Mouse (Mus musculus): ENCODE results near the gene Rarb. TPM values are rescaled to one million over a fixed set of nuclear protein-coding genes. Genes with fewer than 3 reads are reported as not detected.

Rarb gene
- polyA plus RNA-seq, 1 experiment from 2014 or later, result 29.3 TPM

GRCm38 (mm10) chr14:16544995-16545394, 274.0 kb downstream of the Rarb start:
- no peak overlapping the region for H3K9ac ChIP-seq (ENCODE audit: low read depth, low read length)
- H3K4me3 ChIP-seq (ENCODE audit: low read depth, low read length), result no peak overlapping the region
- DNase-seq (ENCODE audit: low spot score) (no peak), ATAC-seq (ENCODE audit: low FRiP score) (no peak)
- H3K36me3 ChIP-seq (ENCODE audit: control insufficient read depth, insufficient read depth, low read length), result no peaks in the 10 kb centered on the region
- H3K9me3 ChIP-seq (ENCODE audit: control insufficient read depth, low read length), result no peaks in the 10 kb centered on the region
- no peak overlapping the region for H3K4me2 ChIP-seq (replicated peaks; ENCODE audit: low read depth, low read length)
- 65% methylated on average over 2 of the region's 2 CpGs for WGBS
- no peak overlapping the region for H3K27ac ChIP-seq (ENCODE audit: low read depth, low read length)
- no peaks in the 10 kb centered on the region for H3K4me1 ChIP-seq (replicated peaks; ENCODE audit: control insufficient read depth, insufficient read depth, low read length)
- no peaks in the 10 kb centered on the region for H3K27me3 ChIP-seq (ENCODE audit: control insufficient read depth, insufficient read depth, low read length)

DNA sequence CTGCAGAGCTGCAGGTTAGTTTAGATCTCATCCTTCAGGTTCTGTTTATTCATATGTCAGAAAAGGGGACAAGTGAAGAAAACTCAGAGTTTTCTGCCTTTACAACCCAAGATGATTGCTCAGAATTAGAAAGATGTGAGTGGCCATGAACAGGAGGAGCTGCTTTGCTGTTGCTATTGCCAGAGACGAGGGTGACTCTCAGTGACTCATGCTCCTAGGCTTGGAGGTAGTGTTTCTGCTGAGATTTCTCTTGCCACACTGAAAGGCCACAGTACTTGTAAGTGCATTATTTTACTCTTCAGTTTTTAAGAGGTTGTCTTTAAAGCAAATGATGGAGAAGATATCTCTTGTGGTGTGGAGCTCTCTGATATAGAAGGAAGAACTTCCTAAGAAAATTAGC, 277.3 kb downstream of the Rarb start:
- Histone ChIP-seq H3K27me3 (ENCODE audit: control insufficient read depth, insufficient read depth, low read length) (no peaks in the 10 kb centered on the region), H3K4me3 (ENCODE audit: low read depth, low read length) (no peak overlapping the region), H3K4me1 (replicated peaks; ENCODE audit: control insufficient read depth, insufficient read depth, low read length) (no peaks in the 10 kb centered on the region), H3K4me2 (replicated peaks; ENCODE audit: low read depth, low read length) (no peak overlapping the region), H3K27ac (ENCODE audit: low read depth, low read length) (no peak overlapping the region), H3K36me3 (ENCODE audit: control insufficient read depth, insufficient read depth, low read length) (no peaks in the 10 kb centered on the region), H3K9me3 (ENCODE audit: control insufficient read depth, low read length) (no peaks in the 10 kb centered on the region), H3K9ac (ENCODE audit: low read depth, low read length) (no peak overlapping the region)
- no peak for ATAC-seq (ENCODE audit: low FRiP score)
- 65% methylated on average over 1 of the region's 1 CpGs for WGBS
- DNase-seq (ENCODE audit: low spot score), result no peak

DNA sequence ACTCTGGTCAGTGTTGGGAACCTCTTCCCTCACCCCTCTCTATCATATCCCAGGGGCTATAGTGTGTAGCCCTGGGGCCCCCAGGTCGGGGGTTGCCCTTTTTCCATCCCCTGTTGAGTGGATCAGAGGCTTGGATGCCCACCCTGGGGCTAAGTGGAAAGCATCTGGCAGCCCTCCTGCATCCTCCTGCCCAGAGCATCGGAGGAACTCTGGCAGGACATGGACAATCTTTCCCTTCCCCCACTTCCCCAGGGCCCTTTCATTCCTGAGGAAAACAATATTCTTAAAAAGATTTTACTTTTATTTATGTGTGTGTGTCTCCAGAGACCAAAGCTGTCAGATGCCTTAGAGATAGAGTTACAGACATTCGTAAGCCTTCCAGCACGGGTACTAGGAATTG, 281.5 kb downstream of the Rarb start:
- Histone ChIP-seq H3K4me2 (replicated peaks; ENCODE audit: low read depth, low read length) (no peak overlapping the region), H3K27me3 (ENCODE audit: control insufficient read depth, insufficient read depth, low read length) (no peaks in the 10 kb centered on the region), H3K27ac (ENCODE audit: low read depth, low read length) (no peak overlapping the region), H3K9me3 (ENCODE audit: control insufficient read depth, low read length) (no peaks in the 10 kb centered on the region), H3K36me3 (ENCODE audit: control insufficient read depth, insufficient read depth, low read length) (no peaks in the 10 kb centered on the region), H3K4me1 (replicated peaks; ENCODE audit: control insufficient read depth, insufficient read depth, low read length) (no peaks in the 10 kb centered on the region), H3K4me3 (ENCODE audit: low read depth, low read length) (no peak overlapping the region), H3K9ac (ENCODE audit: low read depth, low read length) (no peak overlapping the region)
- 50% methylated on average over 4 of the region's 4 CpGs for WGBS
- DNase-seq (ENCODE audit: low spot score) (no peak), ATAC-seq (ENCODE audit: low FRiP score) (no peak)

DNA sequence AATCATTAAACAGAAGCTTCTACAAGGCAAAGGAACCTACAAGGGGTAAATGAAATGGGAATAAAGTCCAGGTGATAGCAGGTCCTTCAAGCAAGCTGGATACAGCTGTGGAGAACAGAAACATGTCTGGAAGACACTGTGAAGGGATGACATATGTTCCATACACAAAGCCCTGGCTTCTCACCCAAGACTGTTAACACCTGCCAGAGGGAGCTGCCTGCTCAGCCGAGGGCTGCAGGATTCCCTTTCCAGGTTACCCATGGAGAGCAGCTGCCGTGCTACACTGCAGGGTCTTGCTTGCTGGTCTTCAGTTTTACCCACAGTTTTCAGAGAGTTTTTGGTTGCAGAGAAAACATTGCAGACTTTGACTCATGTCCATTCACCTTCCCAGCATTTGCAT, 290.3 kb downstream of the Rarb start:
- Histone ChIP-seq H3K36me3 (ENCODE audit: control insufficient read depth, insufficient read depth, low read length) (no peaks in the 10 kb centered on the region), H3K9ac (ENCODE audit: low read depth, low read length) (no peak overlapping the region), H3K27me3 (ENCODE audit: control insufficient read depth, insufficient read depth, low read length) (no peaks in the 10 kb centered on the region), H3K27ac (ENCODE audit: low read depth, low read length) (no peak overlapping the region), H3K4me1 (replicated peaks; ENCODE audit: control insufficient read depth, insufficient read depth, low read length) (no peaks in the 10 kb centered on the region), H3K4me2 (replicated peaks; ENCODE audit: low read depth, low read length) (no peak overlapping the region), H3K4me3 (ENCODE audit: low read depth, low read length) (no peak overlapping the region), H3K9me3 (ENCODE audit: control insufficient read depth, low read length) (no peaks in the 10 kb centered on the region)
- no peak for ATAC-seq (ENCODE audit: low FRiP score)
- 72% methylated on average over 2 of the region's 2 CpGs for WGBS
- DNase-seq (ENCODE audit: low spot score), result no peak

- no peaks in the 10 kb centered on the region for H3K36me3 ChIP-seq (ENCODE audit: control insufficient read depth, insufficient read depth, low read length)
- ATAC-seq (ENCODE audit: low FRiP score) (no peak), DNase-seq (ENCODE audit: low spot score) (no peak)
- H3K27me3 ChIP-seq (ENCODE audit: control insufficient read depth, insufficient read depth, low read length), result no peaks in the 10 kb centered on the region
- WGBS, result 83% methylated on average over 3 of the region's 3 CpGs
- no peak overlapping the region for H3K27ac ChIP-seq (ENCODE audit: low read depth, low read length)
- no peaks in the 10 kb centered on the region for H3K9me3 ChIP-seq (ENCODE audit: control insufficient read depth, low read length)
- H3K9ac ChIP-seq (ENCODE audit: low read depth, low read length), result no peak overlapping the region
- H3K4me2 ChIP-seq (replicated peaks; ENCODE audit: low read depth, low read length), result no peak overlapping the region
- H3K4me1 ChIP-seq (replicated peaks; ENCODE audit: control insufficient read depth, insufficient read depth, low read length), result no peaks in the 10 kb centered on the region
- H3K4me3 ChIP-seq (ENCODE audit: low read depth, low read length), result no peak overlapping the region
Measured at GRCm38 (mm10) chr14:16526120-16526519, 292.8 kb downstream of the Rarb start.

GRCm38 (mm10) chr14:16525137-16525924, 293.6 kb downstream of the Rarb start:
- WGBS, result 90% methylated on average over 5 of the region's 5 CpGs
- no peaks in the 10 kb centered on the region for H3K9me3 ChIP-seq (ENCODE audit: control insufficient read depth, low read length)
- H3K4me3 ChIP-seq (ENCODE audit: low read depth, low read length), result no peak overlapping the region
- H3K27ac ChIP-seq (ENCODE audit: low read depth, low read length), result no peak overlapping the region
- H3K27me3 ChIP-seq (ENCODE audit: control insufficient read depth, insufficient read depth, low read length), result no peaks in the 10 kb centered on the region
- no peaks in the 10 kb centered on the region for H3K36me3 ChIP-seq (ENCODE audit: control insufficient read depth, insufficient read depth, low read length)
- no peak for DNase-seq (ENCODE audit: low spot score)
- ATAC-seq (ENCODE audit: low FRiP score), result no peak
- no peaks in the 10 kb centered on the region for H3K4me1 ChIP-seq (replicated peaks; ENCODE audit: control insufficient read depth, insufficient read depth, low read length)
- H3K4me2 ChIP-seq (replicated peaks; ENCODE audit: low read depth, low read length), result no peak overlapping the region
- no peak overlapping the region for H3K9ac ChIP-seq (ENCODE audit: low read depth, low read length)

DNA sequence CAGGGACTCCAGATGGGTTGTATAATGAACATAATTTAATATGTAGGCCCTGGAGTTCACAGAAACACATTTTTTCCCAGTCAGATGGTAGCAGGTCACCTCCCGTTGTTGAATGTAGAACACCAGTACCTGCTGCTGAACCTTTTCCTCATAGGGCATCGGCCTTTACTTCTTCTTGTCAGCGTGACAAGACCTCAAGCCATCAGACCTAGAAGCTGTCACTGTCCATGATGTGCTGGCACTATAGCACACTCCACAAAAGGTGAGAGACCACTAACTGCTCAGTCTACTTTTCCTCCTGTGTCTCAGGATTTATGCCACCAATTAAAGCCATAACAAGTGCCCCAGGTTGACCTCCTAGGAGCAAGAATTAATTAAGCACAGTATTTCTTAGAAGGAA, 296.1 kb downstream of the Rarb start:
- Histone ChIP-seq H3K9ac (ENCODE audit: low read depth, low read length) (no peak overlapping the region), H3K36me3 (ENCODE audit: control insufficient read depth, insufficient read depth, low read length) (no peaks in the 10 kb centered on the region), H3K4me1 (replicated peaks; ENCODE audit: control insufficient read depth, insufficient read depth, low read length) (no peaks in the 10 kb centered on the region), H3K4me2 (replicated peaks; ENCODE audit: low read depth, low read length) (no peak overlapping the region), H3K9me3 (ENCODE audit: control insufficient read depth, low read length) (no peaks in the 10 kb centered on the region), H3K27ac (ENCODE audit: low read depth, low read length) (no peak overlapping the region), H3K4me3 (ENCODE audit: low read depth, low read length) (no peak overlapping the region), H3K27me3 (ENCODE audit: control insufficient read depth, insufficient read depth, low read length) (no peaks in the 10 kb centered on the region)
- WGBS, result 90% methylated on average over 3 of the region's 3 CpGs
- DNase-seq (ENCODE audit: low spot score) (no peak), ATAC-seq (ENCODE audit: low FRiP score) (no peak)

- H3K27ac ChIP-seq (ENCODE audit: low read depth, low read length), result no peak overlapping the region
- H3K4me2 ChIP-seq (replicated peaks; ENCODE audit: low read depth, low read length), result no peak overlapping the region
- no peak overlapping the region for H3K4me3 ChIP-seq (ENCODE audit: low read depth, low read length)
- DNase-seq (ENCODE audit: low spot score), result no peak
- no peaks in the 10 kb centered on the region for H3K27me3 ChIP-seq (ENCODE audit: control insufficient read depth, insufficient read depth, low read length)
- ATAC-seq (ENCODE audit: low FRiP score), result no peak
- WGBS, result 85% methylated on average over 8 of the region's 8 CpGs
- H3K9ac ChIP-seq (ENCODE audit: low read depth, low read length), result no peak overlapping the region
- no peaks in the 10 kb centered on the region for H3K36me3 ChIP-seq (ENCODE audit: control insufficient read depth, insufficient read depth, low read length)
- no peaks in the 10 kb centered on the region for H3K4me1 ChIP-seq (replicated peaks; ENCODE audit: control insufficient read depth, insufficient read depth, low read length)
- no peaks in the 10 kb centered on the region for H3K9me3 ChIP-seq (ENCODE audit: control insufficient read depth, low read length)
Measured at GRCm38 (mm10) chr14:16519588-16520167, 299.3 kb downstream of the Rarb start.

DNA sequence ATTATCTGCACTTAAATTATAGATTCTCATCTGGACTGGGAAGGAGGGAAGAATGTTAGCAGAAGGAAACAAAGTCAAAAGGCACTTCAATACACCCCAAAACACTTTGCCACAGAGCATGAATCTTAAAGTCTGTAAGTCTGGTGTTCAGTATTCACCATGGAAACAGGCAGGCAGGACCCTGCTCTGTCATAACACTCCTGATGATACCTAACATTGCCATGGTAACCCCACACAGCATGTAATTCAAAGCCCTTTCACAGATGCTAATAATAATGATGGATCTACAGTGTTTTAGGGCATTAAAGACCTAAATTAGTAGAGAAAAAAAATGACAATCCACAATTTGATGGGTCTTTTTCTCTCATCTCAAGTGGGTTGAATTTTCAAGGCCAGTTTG, 301.0 kb downstream of the Rarb start:
- no peak for DNase-seq (ENCODE audit: low spot score)
- no peak overlapping the region for H3K4me3 ChIP-seq (ENCODE audit: low read depth, low read length)
- ATAC-seq (ENCODE audit: low FRiP score), result no peak
- H3K9ac ChIP-seq (ENCODE audit: low read depth, low read length), result no peak overlapping the region
- H3K4me2 ChIP-seq (replicated peaks; ENCODE audit: low read depth, low read length), result no peak overlapping the region
- H3K9me3 ChIP-seq (ENCODE audit: control insufficient read depth, low read length), result no peaks in the 10 kb centered on the region
- no peaks in the 10 kb centered on the region for H3K27me3 ChIP-seq (ENCODE audit: control insufficient read depth, insufficient read depth, low read length)
- no peak overlapping the region for H3K27ac ChIP-seq (ENCODE audit: low read depth, low read length)
- H3K4me1 ChIP-seq (replicated peaks; ENCODE audit: control insufficient read depth, insufficient read depth, low read length), result no peaks in the 10 kb centered on the region
- no peaks in the 10 kb centered on the region for H3K36me3 ChIP-seq (ENCODE audit: control insufficient read depth, insufficient read depth, low read length)
